Mouse (Mus musculus) c-Kit-positive CD71-positive TER-119-negative erythroid progenitor cells, embryonic 14.5 days (primary cell): Measurements from ENCODE around the gene Gm21732.
"Not testable (repeated sequence)": the region's sequence is repeated elsewhere in the genome, so short reads cannot be mapped to it uniquely, and the experiment has no call there.

Source experiments
- DNase-seq: peaks from one replicate; pipeline ENCODE4 v3.0.0-alpha.2; 2013; ENCODE audit warnings: low read depth

The Gm21732 gene

DNA sequence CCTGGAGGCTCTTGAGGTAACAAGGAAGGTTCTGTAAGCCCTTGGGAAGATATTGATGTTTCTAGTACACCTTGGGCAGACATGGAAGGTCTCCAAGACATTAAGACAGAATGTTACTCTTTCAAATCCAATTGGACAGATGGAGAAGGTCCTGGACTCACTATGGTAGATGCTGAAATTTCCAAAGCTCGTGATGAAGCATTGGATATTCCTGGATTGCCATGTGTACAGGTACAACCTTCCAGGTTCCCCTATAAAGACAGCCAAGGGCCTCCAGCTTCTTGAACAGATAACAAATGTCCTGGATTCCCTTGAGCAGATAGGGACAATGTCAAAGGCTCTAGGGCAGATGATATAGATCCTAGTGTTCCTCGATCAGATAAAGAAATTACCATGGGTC is at the start of gene Gm21732:
Gene Gm21732, minus strand, starts transcription at position 101 of the 400 bp plus-strand sequence.
- DNase-seq = not testable (repeated sequence)
